Mouse (Mus musculus) CH12.LX (cell line): ENCODE results near the gene Mob4. TPM values are rescaled to one million over a fixed set of nuclear protein-coding genes. Genes with fewer than 3 reads are reported as not detected.

Source experiments
- DNase-seq: peaks from one replicate; pipeline ENCODE4 v3.0.0-alpha.2; 2013; ENCODE audit errors: extremely low read depth
- H3K27ac ChIP-seq: 2 replicates; pipeline ENCODE4 v1.5.1; 2012; ENCODE audit warnings: low read depth, mild to moderate bottlenecking, control low read depth, moderate library complexity; ENCODE audit not compliant: insufficient read depth
- H3K27me3 ChIP-seq: replicated peaks from 2 replicates; pipeline ENCODE3; 2012; ENCODE audit warnings: inconsistent platforms
- H3K36me3 ChIP-seq, 2 experiments: replicated peaks in 1 of 2; 2 replicates each; pipeline versions ENCODE3 to v1.6.1; 2012; ENCODE audit warnings: inconsistent platforms in 1 of 2, low read length in 1 of 2, mild to moderate bottlenecking in 1 of 2, mixed read lengths in 1 of 2, moderate library complexity in 1 of 2; ENCODE audit not compliant: control insufficient read depth in 1 of 2, insufficient read depth in 1 of 2
- H3K4me1 ChIP-seq, 2 experiments: 2 replicates each; pipeline ENCODE4 v1.6.1; 2012; ENCODE audit warnings: inconsistent platforms in 1 of 2, moderate library complexity in 1 of 2; ENCODE audit not compliant: insufficient read depth in 2 of 2, control insufficient read depth in 1 of 2
- H3K4me2 ChIP-seq: 2 replicates; pipeline ENCODE4 v1.6.1; 2012; ENCODE audit warnings: low read depth, mild to moderate bottlenecking, control low read depth; ENCODE audit not compliant: poor library complexity, insufficient read depth, severe bottlenecking
- H3K4me3 ChIP-seq, 3 experiments: fragments of 150-350 bp in 1 of 3; sonication (generic) in 1 of 3; replicated peaks in 1 of 3; 2 replicates each; pipeline versions ENCODE3 to v1.5.1; 2011 to 2012; ENCODE audit warnings: low read depth in 2 of 3, low read length in 2 of 3, mild to moderate bottlenecking in 2 of 3, moderate library complexity in 2 of 3, control low read depth in 1 of 3, improper control_type of control experiment in 1 of 3, inconsistent platforms in 1 of 3, mixed read lengths in 1 of 3; ENCODE audit not compliant: poor library complexity in 1 of 3
- H3K79me2 ChIP-seq: replicated peaks from 2 replicates; pipeline ENCODE4 v1.6.1; 2012; ENCODE audit warnings: mild to moderate bottlenecking, moderate library complexity; ENCODE audit not compliant: control insufficient read depth, poor library complexity, insufficient read depth, severe bottlenecking; ENCODE audit errors: extremely low read depth
- H3K9ac ChIP-seq: 2 replicates; pipeline ENCODE4 v1.6.1; 2012; ENCODE audit warnings: low read depth, mild to moderate bottlenecking, control low read depth, moderate library complexity; ENCODE audit not compliant: insufficient read depth
- H3K9me3 ChIP-seq: replicated peaks from 2 replicates; pipeline ENCODE3; 2012; ENCODE audit warnings: low read length, inconsistent platforms, mixed read lengths
- EP300 ChIP-seq: IDR thresholded peaks from 2 replicates; pipeline ENCODE4 v1.6.1; 2011; ENCODE audit warnings: low read length, improper control_type of control experiment
- HCFC1 ChIP-seq: IDR thresholded peaks from 2 replicates; pipeline ENCODE4 v1.6.1; 2012; ENCODE audit warnings: low read depth, mild to moderate bottlenecking, inconsistent platforms, low read length, improper control_type of control experiment
- JUN ChIP-seq: IDR thresholded peaks from 2 replicates; pipeline ENCODE4 v1.6.1; 2011; ENCODE audit warnings: low read depth, mild to moderate bottlenecking, low read length, improper control_type of control experiment, moderate library complexity; ENCODE audit not compliant: insufficient read depth
- MAFK ChIP-seq: IDR thresholded peaks from 2 replicates; pipeline ENCODE4 v1.6.1; 2011; ENCODE audit warnings: low read length, improper control_type of control experiment; ENCODE audit not compliant: insufficient replicate concordance
- NRF1 ChIP-seq: IDR thresholded peaks from 2 replicates; pipeline ENCODE4 v1.6.1; 2014; ENCODE audit warnings: low read depth, mild to moderate bottlenecking, inconsistent platforms, low read length, improper control_type of control experiment, moderate library complexity
- SMC3 ChIP-seq: IDR thresholded peaks from 2 replicates; pipeline ENCODE4 v1.6.1; 2011; ENCODE audit warnings: low read depth, low read length, improper control_type of control experiment
- TBP ChIP-seq: conservative IDR thresholded peaks from 2 replicates; pipeline ENCODE4 v1.6.1; 2011; ENCODE audit warnings: low read depth, low read length, improper control_type of control experiment
- TCF12 ChIP-seq: IDR thresholded peaks from 2 replicates; pipeline ENCODE4 v1.6.1; 2014; ENCODE audit warnings: low read depth, mild to moderate bottlenecking, inconsistent platforms, low read length, improper control_type of control experiment
- ZMIZ1 ChIP-seq: IDR thresholded peaks from 2 replicates; pipeline ENCODE4 v1.6.1; 2012; ENCODE audit warnings: low read depth, mild to moderate bottlenecking, inconsistent platforms, low read length, improper control_type of control experiment
- dilution Hi-C: fragments of 300-500 bp; cut with MboI; formaldehyde crosslinking; loops from 2 replicates; pipeline ENCODE4 v1.14.3; 2020; ENCODE audit warnings: low sequenced_read_pairs; ENCODE audit not compliant: extremely low pct_unique_long_range_greater_than_20kb, extremely low pct_ligation_motif_present
- in situ Hi-C: fragments of 300-500 bp; cut with MboI; formaldehyde crosslinking; loops from 3 replicates; pipeline ENCODE4 v1.14.3; 2019; ENCODE audit warnings: low sequenced_read_pairs, low pct_ligation_motif_present, low pct_unique_long_range_greater_than_20kb, mixed read lengths
- polyA plus RNA-seq: library from polyadenylated mRNA; unstranded; fragments of >175 nt; gene quantifications from 2 replicates; pipeline ENCODE4 v1.2.1, GENCODE M21; 2012; ENCODE audit warnings: low read depth; ENCODE audit not compliant: insufficient read length
- total RNA-seq, 2 experiments: library from RNA; depleted of rRNA; stranded (reverse); fragments of 300-350 nt in 1 of 2; fragments of >200 nt in 1 of 2; gene quantifications; 2 replicates each; pipeline ENCODE4 v1.2.3; 2012 to 2014

Gene Mob4
- total and polyA plus RNA-seq, 3 experiments = 12.3 to 49.5 (median 34.1) TPM

- peaks cover 3% of the 10 kb centered on the region for H3K9me3 ChIP-seq
- no peaks in the 10 kb centered on the region for H3K27me3 ChIP-seq
- dilution Hi-C loops = no loop called here
- no peak for DNase-seq
- H3K79me2 ChIP-seq = no peaks in the 10 kb centered on the region
- TF ChIP-seq HCFC1 (no peak), MAFK (no peak)
- no peak overlapping the region for H3K27ac ChIP-seq
- H3K4me1 ChIP-seq = no peaks in the 10 kb centered on the region
- H3K4me2 ChIP-seq = no peak overlapping the region
- in situ Hi-C loops = no loop called here
- H3K36me3 ChIP-seq = no peaks in the 10 kb centered on the region
- H3K4me3 ChIP-seq = no peak overlapping the region
- no peak overlapping the region for H3K9ac ChIP-seq
Measured at GRCm38 (mm10) chr1:55171361-55172325, 40.6 kb downstream of the Mob4 start.

GRCm38 (mm10) chr1:55173720-55174557 lies 42.9 kb downstream of the Mob4 start:
- H3K79me2 ChIP-seq = no peaks in the 10 kb centered on the region
- no peak for TF ChIP-seq JUN
- TF ChIP-seq ZMIZ1 = no peak
- no peak for TF ChIP-seq EP300
- no peak for TF ChIP-seq TBP
- no peak for TF ChIP-seq NRF1
- TF ChIP-seq SMC3 = no peak
- TF ChIP-seq TCF12 = no peak
- TF ChIP-seq, all 38 proteins: peak for 0
- Histone ChIP-seq H3K4me1 (no peaks in the 10 kb centered on the region), H3K9me3 (peaks cover 3% of the 10 kb centered on the region), H3K9ac (no peak overlapping the region), H3K27ac (no peak overlapping the region), H3K36me3 (no peaks in the 10 kb centered on the region), H3K4me2 (no peak overlapping the region), H3K4me3 (no peak overlapping the region), H3K27me3 (no peaks in the 10 kb centered on the region)
- dilution Hi-C loops (no loop called here), in situ Hi-C loops (no loop called here)
- no peak for DNase-seq

GRCm38 (mm10) chr1:55174558-55175034 lies 43.6 kb downstream of the Mob4 start:
- DNase-seq = no peak
- H3K27me3 ChIP-seq = no peaks in the 10 kb centered on the region
- no peak overlapping the region for H3K4me3 ChIP-seq
- H3K4me2 ChIP-seq = no peak overlapping the region
- dilution Hi-C loops (no loop called here), in situ Hi-C loops (no loop called here)
- no peak for TF ChIP-seq TCF12
- no peaks in the 10 kb centered on the region for H3K9me3 ChIP-seq
- no peaks in the 10 kb centered on the region for H3K4me1 ChIP-seq
- no peak overlapping the region for H3K27ac ChIP-seq
- H3K36me3 ChIP-seq = no peaks in the 10 kb centered on the region
- no peak overlapping the region for H3K9ac ChIP-seq
- H3K79me2 ChIP-seq = no peaks in the 10 kb centered on the region
